Mouse (Mus musculus): ENCODE results near the gene Fam189b.
"Not testable (repeated sequence)": the region's sequence is repeated elsewhere in the genome, so short reads cannot be mapped to it uniquely, and the experiment has no call there.

Gene Fam189b

GRCm38 (mm10) chr3:89183058-89183958 lies at the start of gene Fam189b:
TSS of gene Fam189b (plus strand) at chr3:89183143.
- DNase-seq: peak; percentile 92

DNA sequence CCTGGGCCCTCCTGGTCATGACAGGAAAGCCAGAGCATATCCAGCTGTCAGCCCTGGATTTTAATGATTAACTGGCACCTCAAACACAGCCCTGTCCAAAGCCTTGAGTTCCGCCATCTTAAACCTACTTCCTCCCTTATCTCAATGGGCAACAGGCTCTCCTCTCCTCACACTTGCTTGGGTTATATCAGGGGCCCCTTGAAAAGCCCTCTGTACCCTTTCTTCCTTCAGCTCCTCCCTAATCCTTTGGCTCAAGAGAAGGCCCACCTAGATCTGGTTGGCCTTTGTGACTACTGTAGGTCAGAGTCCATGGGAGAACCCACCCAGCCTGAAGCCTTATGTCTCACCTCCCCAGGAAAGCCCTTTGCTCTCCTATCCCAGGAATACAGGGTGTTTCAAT lies 49.2 kb upstream of the Fam189b start:
- no peak for DNase-seq

GRCm38 (mm10) chr3:89135958-89136357 lies 47.0 kb upstream of the Fam189b start, which contains the start of gene Pklr:
TSS of gene Pklr (plus strand) at chr3:89136142.
- no peak for DNase-seq

- peak; percentile 69 for DNase-seq
These were observed 46.6 kb upstream of the Fam189b start for GRCm38 (mm10) chr3:89136365-89136764.

GRCm38 (mm10) chr3:89144821-89145220 lies 38.1 kb upstream of the Fam189b start:
- DNase-seq: no peak

DNA sequence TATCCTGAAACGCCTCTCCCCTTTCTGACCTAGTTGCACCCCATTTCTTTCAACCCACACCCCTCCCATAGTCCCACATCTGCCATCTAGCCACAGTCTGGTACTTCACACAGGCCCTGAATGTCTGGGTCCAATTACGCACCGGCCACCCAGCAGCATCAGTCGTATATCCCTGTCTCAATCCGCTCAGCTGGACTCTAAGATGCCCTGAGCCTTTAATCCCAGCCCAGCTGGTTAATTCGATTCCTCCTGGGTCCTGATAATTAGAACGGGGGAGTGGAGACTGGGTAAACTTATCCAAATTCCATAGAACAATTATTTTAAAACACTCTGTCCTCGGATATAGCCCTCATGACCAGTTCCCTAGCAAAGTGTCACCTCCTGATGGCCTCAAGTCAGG lies 37.4 kb upstream of the Fam189b start:
- no peak for DNase-seq

DNA sequence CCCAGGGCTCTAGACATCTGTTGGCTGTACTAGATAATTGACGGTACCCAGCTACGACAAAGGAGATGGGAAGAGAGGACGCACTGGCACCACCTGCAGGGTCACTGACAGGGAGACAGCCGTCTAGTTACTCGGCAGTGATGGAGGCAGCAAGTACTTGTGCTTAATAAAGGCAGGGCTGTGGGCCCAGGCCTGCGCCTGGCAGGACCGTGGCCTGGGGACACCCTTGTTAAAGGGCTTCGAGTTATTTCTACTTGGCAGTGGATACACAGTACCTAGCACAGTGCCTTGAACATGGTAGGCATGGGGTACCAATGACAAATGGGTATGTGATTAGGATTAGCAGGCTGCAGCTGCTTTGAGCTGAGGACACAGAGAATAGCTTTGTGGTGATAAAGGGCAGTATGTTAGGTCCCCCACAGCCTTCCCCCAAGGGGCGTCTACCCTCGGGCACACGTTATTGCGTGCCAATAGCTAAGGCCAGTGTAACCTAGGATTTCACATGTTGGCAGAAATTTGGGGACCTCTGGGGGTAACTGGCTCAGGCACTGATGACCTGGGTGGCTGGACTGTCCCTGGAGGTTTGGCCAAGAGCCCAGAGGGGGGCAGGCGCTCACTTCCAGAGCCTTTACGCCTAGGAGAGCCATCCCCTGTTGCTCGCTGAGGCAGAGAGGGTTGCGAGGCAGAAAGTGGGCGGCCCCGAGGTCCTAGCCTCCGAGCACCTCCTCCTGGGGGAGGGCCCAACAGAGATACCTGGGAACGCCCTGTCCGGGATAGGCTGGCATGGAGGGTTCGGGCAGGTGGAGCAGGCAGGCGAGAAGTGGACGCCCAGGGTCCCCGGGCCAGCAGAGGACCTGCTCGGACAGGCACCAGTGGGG lies 35.6 kb upstream of the Fam189b start:
- DNase-seq: no peak

- no peak for DNase-seq
These were observed 35.0 kb upstream of the Fam189b start for GRCm38 (mm10) chr3:89147979-89148311.

DNA sequence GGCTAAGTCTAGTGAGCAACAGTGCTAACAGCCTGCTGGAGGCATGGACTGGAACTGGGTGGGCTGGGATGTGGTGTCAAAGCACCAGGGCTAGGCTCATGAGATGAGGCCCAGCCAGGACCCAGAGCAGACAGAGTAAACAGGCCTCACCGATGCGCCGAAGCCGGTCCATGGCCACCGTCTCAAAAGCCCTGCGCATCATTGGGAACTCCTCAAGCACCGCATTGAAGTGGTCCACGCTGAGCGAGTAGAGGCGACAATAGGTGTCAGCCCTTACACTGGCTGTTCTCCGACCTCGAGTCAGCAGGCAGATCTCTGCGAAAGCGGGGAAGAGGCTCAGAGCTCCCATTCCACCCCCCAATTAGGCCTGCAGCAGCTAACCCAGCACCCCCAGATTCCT lies 34.4 kb upstream of the Fam189b start:
- no peak for DNase-seq

DNA sequence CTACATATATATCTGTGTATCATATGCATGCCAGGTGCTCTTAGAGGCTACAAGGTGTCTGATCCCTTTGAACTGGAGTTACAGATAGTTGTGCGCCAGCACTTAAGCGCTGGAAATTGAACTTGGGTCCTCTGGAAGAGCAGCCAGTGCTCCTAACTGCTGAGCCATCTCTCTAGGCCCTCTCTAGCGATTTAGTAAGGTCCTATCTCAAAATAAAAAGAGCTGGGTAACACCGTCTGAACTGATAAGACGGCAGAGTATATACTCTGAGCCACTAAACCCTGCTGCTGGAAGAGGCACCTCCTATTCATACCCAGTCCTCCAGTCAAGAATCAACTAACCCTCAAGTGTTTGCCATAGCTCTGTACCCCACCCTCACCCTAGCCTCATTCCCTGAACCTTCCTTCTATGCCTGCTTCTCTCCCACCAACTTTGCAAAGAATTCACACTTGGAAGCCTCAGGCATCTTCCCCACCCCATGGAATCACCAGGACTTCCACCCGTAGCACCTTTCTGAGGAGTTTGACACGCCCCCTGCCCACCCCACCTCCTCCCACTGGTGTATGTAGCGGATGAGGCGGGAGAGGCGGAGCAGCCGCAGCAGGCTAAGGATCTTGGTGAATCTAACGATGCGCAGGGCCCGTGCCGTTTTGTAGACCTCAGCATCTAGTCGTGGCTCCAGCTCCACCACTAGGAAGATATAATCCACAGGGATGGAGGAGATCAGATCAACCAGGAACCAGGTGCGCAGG lies 30.7 kb upstream of the Fam189b start:
- no peak for DNase-seq

- DNase-seq: no peak
These were observed 26.0 kb upstream of the Fam189b start for GRCm38 (mm10) chr3:89156951-89157350.

DNA sequence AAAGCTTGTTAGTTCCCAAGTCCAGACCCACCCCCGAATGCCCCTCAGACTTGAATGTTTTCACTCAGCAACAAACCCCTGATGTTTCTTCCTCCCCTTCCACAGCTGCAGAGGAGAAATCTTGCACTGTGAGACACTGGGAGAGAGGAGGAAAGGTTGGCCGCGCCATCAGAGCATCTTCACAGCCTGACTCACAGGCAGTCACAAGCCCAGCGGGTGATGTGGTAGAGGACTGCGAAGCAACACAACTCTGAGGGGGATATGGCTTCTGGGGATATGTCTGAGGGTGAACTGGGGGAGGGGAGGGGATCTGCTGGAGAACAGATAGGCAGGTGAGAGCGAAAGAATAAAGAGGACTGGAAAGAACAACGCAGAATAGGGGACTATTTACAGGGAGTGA lies 24.3 kb upstream of the Fam189b start:
- DNase-seq: no peak

DNA sequence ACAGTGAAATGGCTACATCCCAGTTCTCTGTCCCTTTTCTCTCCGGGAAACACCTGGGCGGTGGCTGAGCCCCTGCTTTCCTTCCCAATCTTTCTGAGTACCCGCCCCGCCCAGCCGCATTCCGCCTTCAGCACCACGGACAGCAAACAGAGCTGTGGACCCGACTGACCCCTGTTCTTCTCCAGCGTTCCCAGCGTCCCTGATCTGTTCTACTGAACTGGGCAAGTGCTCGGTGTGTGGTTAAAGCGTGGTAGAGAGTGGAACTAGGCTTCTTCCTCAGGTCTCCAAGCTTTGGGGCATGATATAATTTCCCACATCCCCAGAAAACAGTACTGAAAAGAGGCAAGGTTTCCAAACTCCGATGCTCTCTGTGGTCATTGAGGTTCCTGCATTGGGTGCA lies 23.7 kb upstream of the Fam189b start:
- DNase-seq: peak; percentile 56

- DNase-seq: peak; percentile 87
These were observed 23.2 kb upstream of the Fam189b start, which contains the start of gene Hcn3 for GRCm38 (mm10) chr3:89159616-89160344. TSS of gene Hcn3 (minus strand) at chr3:89160196.

DNA sequence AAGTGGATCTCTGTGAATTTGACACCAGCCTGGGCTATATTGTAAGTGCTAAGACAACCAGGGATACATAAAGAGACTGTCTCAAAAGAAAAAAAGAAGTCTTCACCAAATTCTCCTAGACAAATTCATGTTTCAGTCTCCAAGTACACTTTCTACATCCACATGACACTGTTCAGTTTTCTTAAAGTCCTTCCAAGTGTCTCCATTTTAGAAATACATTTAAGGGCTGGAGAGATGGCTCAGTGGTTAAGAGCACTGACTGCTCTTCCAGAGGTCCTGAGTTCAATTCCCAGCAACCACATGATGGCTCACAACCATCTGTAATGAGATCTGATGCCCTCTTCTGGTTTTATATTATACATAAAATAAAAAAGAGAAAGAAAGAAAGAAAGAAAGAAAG lies 21.7 kb upstream of the Fam189b start:
- DNase-seq: not testable (repeated sequence)

DNA sequence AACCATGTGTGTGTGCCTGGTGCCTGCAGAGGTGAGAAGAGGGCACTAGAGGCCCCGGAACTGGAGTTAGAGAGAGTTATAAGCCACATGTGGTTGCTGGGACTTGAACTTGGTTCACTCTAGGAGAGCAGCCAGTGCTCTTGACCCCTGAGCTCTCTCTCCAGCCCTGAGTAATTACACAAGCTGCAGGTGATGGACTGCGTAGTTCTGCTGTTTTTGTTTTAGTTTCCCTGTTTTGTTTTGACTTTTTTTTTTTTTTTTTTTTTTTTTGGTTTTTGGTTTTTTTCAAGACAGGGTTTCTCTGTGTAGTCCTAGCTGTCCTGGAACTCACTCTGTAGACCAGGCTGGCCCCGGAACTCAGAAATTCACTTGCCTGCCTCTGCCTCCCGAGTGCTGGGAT lies 21.2 kb upstream of the Fam189b start:
- no peak for DNase-seq

- DNase-seq: no peak
These were observed 19.8 kb upstream of the Fam189b start for GRCm38 (mm10) chr3:89163123-89163522.

DNA sequence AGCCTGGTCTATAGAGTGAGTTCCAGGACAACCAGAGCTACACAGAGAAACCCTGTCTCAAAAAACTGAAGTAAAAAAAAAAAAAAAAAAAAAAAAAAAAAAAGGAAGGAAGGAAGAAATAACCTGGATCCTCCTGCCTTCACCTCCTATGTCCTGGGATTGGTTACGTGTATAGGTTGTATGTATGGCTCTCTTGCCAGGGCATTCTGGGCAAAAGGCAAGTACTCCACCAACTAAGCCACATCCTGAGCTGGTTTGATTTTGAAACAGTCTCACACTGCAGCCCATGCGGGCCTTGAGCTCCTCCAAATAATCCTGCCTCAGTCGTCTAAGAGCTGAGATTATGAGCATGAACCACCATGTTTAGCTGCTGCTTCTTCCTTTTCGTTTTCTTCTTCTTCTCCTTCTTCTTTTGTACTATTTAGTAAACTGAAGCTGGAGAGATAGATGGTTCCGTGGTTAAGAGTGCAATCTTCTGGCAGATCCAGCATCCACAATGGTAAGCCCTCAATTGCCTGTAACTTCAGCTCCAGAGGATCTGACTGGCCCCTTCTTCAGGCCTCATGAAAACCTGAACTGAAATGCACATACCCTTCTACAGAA lies 19.2 kb upstream of the Fam189b start:
- peak; percentile 32 for DNase-seq

- DNase-seq: peak; percentile 97
These were observed 18.3 kb upstream of the Fam189b start, which contains the start of gene Clk2 for GRCm38 (mm10) chr3:89164506-89165267. TSS of gene Clk2 (plus strand) at chr3:89164795.

DNA sequence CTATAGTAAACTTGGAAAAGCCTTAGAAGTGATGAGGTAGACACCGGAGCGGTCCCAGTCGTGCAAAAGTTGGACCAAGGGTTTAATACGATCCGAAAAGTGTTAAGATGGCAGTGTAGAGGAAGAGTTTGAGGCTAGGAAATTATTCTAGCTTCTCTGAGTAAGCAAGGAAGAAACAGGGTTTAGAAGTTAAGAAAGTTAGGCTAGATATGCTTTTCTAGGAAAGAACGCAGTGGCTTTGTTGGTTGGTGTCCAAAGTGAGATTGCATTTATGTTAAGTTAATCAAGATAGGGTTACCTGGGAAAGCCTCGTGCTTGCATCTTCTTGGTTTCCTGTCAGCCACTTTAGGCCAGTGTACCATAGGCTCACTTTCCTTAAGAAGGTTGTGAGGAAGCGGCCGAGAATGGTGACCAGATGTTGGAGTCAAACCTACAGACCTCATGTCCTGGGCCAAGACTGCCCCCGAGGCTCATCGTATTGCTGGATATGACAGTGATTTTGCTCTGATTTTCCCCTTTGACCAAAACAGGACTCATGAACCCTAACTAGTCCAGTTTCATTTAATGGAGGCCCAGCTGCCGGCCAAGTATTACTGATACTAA lies 17.6 kb upstream of the Fam189b start:
- DNase-seq: no peak

DNA sequence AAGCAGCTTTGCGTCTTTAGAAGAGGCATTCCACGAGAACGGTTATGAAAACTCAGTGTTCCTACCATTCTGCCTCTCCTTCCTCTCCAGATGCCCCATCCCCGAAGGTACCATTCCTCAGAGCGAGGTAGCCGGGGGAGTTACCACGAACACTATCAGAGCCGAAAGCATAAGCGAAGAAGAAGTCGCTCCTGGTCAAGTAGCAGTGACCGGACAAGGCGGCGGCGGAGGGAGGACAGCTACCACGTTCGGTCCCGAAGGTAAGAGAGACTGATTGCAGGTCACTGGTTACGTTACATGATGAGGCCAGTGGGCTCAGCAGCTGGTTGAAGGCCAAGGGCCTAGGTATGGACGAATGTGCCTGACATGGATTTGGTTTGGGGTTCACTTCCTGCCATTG lies 16.0 kb upstream of the Fam189b start:
- DNase-seq: no peak

All from thymus, postnatal 14 days (tissue).